Mouse (Mus musculus) thymus, postnatal 10 days (tissue): ENCODE results near the gene Ngly1.
"Not testable (repeated sequence)": the region's sequence is repeated elsewhere in the genome, so short reads cannot be mapped to it uniquely, and the experiment has no call there.

Source experiments
- DNase-seq, 2 experiments: peaks; one replicate each; pipeline ENCODE4 v3.0.0; 2021; ENCODE audit warnings: low spot score in 2 of 2

The Ngly1 gene

DNA sequence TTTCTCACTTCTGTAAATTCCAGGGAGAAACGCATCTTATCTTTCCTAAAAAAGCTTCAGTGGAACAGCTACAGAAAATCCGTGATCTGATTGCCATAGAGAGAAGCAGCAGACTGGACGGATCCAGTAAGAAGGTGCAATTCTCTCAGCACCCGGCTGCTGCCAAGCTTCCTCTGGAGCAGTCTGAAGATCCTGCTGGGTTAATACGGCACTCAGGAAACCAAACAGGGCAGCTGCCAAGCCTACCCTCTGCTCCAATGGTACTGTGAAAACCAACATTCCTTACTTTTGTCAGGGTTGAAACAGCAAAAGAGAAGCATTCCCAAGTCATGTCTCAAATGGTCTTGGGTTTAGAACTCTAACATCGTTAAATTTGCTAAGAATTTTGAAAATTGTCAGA is 11.5 kb downstream of the Ngly1 start:
- no peak for DNase-seq

DNA sequence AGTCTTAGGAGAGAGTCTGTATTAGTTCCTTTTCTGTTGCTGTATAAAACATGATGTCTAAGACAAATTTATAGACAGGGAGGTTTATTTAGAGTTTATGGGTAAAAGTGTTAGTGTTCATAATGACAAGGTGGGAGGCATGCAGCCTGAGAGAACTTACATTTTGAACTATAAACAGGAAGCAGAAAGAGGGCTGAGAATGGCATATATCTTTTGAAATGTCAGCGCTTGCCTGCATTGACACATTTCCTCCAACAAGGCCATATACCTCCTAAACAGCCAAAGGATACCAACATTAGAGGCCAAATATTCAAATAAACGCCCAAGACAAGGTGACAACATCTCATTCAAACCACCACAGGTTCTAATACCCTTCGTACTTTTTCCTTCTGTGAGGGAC is 12.8 kb downstream of the Ngly1 start:
- no peak for DNase-seq

DNA sequence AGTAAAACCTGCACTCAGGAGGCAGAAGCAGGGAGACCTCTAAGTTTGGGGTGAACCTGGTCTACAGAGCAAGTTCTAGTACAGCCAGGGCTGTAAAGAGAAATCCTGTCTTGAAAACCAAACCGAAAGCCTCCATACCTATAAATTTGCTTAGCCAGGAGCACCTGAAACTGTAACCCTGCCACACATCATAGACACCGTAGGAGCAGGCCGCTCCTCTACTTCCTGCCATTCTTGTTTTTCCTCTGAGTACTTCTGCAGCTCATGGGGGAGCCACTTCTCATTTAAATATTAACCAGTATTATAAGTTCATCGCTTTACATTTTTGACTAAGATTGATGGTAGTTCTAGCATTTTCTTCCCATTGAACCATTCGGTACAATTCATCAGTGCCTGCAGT is 17.9 kb downstream of the Ngly1 start:
- no peak for DNase-seq

DNA sequence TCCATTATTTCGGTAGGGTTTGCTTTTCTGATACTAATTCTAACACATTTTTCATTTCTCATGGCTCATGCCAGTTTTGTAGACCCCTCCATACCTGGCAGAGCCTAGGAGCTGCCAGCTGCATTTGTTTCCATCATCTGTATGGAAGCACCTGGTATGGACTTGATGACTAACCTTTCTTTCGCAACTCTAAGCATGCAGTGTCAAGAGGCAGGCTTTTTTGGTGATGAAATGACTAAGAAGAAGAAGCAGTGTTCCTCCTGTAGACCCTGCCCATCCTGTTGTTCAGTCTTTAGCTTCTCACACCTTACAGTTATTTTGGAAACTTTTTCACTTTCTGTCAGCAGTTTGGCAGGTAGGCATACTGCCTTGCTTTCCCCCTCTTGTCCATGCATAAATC is 20.7 kb downstream of the Ngly1 start:
- DNase-seq: no peak

DNA sequence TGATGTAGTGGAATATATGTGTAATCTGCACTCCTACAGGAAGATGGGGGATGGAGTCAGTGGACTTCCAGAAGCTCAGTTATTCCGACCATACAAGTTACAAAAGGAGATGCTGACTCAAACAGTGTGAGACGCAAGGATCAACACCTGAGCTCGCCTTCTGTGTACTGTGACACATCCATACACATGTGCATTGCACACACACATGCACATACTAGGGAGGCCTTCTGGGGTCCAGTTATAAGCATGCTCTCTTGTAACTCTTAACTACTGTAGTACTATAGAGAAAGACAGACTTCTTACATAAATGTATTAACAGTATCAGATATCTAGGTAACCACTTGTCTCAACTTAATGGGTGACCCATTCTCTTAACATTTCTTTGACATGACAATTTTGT is 24.6 kb downstream of the Ngly1 start:
- no peak for DNase-seq

DNA sequence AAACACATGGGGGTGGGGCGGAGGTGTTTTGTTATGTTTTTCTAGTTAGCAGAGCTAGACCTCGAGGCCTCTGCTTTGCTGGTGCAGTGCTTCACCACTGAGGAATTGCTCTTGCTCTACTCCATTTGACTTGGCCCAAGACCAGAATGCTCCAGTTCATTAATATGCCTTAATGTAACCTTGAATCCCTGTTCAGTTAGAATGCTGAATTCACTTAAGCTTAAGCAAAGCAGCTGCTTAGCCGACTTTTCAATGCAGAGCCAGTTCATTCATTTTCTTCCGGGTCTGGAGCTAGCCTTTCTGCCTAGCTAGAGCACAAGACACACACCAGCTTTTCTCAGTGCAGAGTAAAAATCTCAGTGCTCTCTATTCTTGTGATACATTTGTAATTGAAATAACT is 30.1 kb downstream of the Ngly1 start:
- no peak for DNase-seq

DNA sequence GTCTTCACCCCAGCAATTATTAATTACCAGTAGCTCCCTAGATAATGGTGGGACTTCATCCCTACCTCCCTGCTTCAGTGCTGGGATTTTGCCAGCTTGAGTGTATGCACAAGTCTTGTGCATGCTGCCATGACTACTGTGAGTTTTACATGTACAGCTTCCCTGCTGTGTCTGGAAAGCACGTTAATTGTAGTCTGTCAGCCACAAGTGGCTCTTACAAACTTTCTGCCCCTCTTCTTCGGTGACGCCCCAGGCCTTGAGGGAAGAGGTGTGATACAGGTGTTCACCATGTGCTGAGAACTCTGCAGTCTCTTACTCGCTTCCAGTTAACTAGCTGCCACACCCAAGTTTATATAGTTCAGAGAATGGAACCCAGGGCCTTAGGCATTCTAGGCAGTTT is 34.9 kb downstream of the Ngly1 start:
- no peak for DNase-seq

DNA sequence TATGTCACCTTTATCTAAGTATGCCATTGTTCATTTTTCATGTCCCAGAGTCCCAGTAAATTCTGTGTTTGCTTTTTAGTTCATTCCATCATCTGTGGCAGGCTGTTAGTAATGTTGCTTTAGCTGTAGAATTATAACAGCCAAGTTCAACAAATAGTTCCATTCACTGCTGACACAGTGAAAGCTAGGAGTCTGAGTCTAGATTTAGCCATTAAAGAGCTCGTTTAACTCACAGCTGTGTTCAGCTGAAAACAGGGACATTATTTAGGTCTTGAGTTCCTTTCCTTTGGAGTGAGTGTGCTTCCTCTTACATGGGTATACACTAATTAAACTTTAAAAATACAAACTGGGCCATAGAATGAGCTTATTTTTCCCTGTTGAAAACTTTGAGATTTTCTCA is 43.3 kb downstream of the Ngly1 start:
- no peak for DNase-seq

DNA sequence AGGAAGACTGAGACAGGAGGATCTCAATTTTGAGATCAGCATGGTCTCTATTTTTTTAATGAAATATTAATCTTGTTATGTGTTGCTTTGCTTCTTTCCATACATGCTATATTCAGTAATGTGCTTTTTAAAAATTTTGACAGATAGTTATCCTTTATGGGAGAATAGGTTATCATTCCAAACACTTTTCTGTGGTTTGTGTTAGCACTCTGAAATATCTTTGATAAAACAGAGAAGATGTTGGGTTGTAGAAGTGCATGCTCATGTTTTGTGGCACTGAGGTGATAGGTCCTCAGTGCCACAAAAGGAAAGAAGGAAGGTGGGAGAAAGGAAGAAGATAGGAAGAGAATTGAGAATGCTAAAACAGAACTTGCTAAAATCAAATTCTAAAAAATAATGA is 43.9 kb downstream of the Ngly1 start:
- no peak for DNase-seq

DNA sequence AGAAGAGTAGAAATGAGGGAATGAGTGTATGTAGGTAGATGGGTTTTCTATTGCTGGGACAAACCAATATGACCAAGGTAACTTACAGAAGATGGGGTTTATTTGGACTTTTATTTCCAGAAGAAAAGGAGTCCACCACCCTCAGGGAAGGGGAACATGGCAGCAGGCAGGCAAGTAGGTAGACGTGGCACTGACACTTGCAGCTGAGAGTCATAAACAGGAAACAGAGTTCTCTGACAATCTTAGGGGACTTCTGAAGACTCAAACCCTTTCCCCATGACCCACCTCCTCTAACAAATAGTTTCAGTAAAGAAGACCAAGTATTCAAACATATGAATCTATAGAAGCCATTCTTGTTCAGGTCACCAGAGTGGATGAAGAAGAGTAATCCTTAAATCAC is 44.8 kb downstream of the Ngly1 start:
- no peak for DNase-seq

DNA sequence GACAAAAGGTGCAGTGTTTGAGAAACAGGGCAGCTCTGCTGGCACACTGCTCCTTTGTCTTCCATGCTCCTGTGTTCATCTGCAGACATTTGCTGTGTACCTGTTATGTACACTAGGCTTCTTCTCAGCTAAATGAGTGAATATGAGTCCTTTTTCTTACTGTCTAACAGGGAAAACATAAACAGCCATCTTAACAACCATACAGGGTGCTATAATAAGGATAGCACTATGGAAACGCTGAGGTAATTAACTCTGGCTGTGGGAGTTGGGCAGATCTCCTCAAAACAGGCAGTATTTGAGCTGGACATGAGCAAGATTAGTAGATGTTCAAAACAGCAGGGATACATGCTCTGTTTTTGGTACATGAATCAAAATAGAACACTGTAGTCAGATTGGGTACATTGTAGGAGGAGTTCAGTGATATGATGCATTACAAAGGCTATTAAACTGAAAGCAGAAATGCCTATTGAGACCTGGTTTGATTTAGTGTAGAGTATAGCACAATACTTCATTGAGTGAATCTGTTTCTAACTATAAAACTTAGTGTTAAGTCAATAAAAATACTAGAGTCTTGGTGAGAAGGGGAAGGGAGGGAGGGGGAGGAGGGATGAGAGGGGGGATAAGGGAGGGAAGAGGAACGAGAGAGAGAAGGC is 47.9 kb downstream of the Ngly1 start:
- no peak for DNase-seq

DNA sequence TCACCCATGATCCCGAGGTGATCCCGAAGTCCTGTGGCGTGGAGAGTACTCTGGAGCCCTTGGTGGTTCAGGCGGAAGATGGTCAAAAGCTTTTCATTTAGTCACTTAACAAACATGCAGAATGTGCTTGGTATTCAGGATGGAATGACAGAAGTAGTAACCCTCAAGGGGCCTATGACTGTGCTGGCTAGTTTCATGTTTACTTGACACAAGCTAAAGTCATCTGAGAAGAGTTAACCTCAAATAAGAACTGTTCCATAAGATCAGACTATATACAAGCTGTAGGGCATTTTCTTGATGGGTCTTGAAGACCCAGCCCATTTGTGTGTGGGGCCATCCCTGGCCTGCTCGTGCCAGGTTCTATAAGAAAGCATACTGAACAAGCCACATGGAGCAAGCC is 52.7 kb downstream of the Ngly1 start:
- no peak for DNase-seq

DNA sequence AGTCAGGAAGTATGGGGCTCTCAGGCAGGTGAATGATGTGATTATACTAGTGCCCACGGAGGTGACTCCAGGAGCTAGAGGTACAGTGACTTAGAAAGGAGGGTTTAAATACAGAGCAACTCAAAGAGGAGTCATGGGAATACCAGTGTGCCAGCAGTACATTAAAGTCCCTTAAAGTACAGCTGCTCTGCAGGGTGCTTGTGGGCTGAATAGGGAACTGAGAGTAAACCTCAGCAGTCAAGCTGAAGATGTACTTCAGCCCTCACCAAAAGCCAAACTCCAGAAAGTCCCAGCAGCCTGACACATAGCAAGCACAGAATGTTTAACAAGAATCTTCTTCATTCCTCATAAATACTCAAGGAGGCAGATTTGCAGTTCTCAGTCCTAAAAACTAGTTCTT is 53.6 kb downstream of the Ngly1 start:
- DNase-seq: no peak

DNA sequence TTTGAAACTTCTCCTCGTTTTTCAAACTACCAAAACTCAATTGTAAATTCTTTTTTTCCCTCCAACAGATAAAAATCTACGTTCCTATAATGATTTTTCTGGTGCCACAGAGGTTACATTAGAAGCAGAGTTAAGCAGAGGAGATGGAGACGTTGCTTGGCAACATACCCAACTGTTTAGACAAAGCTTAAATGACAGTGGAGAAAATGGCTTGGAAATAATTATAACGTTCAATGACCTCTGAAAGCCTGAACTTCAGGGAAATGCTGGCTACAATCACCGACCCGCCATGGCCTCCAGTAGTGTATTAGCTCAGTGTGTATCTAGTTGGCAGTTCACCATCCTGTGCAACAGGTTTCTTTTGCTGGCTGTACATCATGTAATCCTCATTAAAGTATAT is 61.7 kb downstream of the Ngly1 start:
- DNase-seq: no peak

DNA sequence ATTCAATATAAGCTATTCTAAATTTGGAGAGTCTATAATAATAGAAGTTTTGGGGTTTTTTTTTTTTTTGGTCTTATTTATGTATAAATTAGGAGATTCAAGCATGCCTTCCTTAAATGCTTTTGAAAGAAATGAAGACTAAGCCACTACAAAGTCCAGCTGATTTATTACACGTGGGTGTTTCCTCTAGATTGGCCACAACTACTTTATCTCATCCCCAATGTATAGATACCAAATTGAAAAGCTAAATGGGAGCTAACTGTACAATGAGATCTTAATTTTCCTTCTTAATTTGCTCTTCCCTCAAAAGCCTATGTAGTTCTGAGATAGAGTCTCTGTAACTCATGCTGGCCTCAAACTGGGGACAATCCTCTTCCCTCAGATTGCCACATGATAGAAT is 63.5 kb downstream of the Ngly1 start:
- no peak for DNase-seq

DNA sequence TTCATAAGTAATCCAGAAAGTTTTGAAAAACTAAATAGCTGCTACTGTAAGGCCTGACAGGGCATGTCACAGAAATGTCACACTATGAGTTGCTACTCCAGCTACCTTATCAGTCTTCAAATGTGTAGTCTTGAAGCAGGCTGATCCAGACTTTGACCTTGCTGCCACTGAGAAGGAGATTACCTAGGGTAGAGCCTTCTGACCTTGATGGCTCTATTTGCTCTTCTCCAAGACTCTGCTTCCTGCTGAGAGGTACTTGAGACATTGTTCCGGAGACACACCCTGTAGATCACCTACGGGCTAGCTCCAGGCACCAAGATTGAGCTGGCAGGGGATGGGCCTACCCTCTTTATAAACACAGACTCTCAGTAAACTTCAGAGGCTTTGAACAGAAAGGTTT is 64.0 kb downstream of the Ngly1 start:
- DNase-seq: not testable (repeated sequence)

DNA sequence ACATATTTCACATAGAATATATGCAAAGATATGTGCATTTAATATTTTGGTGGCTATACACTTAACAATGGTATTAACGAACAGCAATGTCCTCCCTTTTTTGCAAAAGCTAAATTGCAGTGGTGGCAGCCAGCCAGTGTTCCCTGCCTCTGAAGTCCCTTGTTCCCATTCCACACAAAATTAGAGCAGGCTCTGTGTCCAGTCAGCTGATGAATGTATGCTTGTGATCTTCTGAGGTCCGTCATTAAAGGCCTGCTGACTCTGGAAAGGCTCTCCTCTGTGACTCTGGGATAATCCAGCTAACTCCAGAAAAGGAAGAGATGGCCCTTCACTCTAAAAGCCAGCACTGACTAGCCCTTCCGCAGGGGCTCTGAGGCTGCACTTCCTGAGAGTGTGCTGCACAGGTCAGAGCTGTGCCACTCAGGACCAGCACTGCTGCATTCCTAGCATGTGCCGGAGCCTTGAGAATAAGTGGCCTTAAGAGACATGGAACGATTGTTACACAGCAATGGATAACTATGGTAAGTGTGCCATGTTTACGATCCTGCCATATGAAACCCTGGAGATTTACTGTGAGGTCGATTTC is 64.9 kb downstream of the Ngly1 start:
- DNase-seq: no peak

DNA sequence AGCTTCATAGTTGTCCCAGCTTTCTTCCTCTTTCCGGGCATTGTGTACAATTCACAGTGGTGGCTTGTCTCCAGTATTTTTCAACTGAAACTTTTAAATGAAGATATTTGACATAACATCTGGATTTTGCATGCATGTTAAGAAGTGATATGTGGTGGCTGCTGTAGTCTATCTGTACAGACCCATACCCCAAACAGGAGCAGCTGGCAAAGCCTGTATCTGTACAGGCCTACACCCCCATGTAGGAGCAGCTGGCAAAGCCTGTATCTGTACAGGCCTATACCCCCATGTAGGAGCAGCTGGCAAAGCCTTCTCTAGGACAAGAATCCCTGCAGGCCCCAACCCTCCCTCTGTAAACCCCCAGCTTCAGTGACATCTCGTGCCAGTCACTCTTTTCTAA is 65.8 kb downstream of the Ngly1 start:
- DNase-seq: no peak

DNA sequence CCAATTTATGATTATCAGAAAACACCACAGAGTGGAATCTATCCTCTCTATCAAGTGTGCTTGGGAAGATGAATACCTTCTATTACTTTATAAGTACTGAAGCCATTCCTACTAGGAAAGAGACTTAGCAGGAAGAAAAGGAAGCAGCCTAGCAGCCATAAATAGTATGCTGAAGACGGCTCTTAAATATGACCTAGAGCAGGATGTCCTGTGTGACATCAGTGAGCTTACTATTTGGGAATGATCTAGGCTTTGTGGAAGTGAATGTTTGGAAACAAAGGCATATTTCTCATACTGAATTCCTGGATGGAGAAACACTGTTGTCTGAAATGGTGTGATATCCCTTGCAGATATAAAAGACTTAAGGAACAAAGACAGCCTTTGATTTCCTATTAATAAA is 67.6 kb downstream of the Ngly1 start:
- DNase-seq: no peak

DNA sequence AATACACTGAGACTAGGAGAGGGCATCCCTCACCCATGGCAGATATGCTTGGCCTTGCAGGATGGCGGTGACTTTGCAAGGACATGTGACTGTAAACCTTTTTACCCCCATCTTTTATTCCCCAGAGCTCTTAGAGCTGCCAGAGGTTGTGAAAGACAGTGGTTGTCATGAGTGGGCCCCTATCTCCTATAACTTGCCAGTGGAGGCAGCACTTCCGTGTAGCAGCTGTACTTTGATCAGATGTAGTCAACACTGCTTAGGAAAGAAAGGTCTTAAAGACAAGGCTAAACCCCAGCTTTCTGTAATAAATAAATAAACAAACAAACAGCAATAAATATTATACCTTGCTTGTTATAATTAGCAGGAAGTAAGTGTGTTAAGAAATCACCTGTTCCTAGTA is 70.7 kb downstream of the Ngly1 start:
- no peak for DNase-seq

DNA sequence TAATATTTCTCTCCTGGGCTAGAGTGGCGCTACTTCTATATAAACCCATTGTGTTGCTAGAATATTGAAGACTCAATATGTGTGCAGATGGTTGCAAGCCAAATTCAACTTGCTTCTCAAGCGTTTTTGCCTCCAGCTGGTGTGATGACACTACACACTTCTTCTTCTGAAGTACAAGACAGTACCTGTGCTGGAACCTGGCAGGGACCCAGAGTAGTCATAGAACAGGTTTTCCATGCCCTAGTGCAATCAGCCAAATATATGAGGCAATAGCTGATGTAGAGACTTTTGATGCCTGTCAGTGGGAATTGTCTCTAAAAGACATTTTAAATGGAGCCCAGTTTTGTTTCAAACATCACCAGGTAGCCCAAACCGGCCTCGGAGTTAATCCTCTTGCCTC is 75.3 kb downstream of the Ngly1 start:
- DNase-seq: no peak

DNA sequence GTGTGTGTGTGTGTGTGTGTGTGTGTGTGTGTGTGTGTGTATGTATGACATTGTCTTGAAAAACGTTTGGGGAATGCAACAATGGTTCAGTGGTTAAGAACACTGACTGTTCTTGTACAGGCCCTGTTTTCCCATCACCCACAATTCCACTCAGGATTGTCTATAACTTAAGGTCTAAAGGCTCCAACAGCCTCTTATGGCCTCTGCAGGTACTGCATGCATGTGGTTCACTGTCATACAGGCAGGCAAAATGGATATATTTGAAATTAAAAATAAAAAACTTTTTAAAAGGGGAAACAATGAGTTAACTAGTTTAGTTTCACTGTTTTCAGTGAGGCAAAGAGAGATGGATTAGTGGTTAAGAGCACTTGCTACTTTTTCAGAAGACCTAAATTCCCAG is 76.1 kb downstream of the Ngly1 start:
- no peak for DNase-seq

DNA sequence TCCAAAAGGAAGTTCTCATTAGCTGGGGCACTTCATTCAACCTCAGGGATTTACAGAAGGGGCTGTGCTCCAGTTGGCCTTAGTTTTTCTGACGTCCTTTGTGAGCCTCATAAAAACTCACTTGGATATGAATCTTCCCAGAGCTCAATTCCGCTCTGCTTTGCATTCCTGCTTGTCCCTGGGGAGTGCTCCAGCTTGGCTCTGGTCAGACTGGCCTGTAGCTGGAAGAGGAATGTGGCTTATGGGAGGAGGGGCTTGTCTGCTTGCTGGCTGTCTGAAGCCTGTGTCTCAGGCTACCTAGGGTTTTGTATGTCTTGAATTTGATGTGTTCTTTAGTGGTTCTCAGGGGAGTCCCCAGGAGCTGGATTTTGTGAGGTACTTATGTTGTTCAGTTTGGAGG is 79.5 kb downstream of the Ngly1 start:
- DNase-seq: no peak

DNA sequence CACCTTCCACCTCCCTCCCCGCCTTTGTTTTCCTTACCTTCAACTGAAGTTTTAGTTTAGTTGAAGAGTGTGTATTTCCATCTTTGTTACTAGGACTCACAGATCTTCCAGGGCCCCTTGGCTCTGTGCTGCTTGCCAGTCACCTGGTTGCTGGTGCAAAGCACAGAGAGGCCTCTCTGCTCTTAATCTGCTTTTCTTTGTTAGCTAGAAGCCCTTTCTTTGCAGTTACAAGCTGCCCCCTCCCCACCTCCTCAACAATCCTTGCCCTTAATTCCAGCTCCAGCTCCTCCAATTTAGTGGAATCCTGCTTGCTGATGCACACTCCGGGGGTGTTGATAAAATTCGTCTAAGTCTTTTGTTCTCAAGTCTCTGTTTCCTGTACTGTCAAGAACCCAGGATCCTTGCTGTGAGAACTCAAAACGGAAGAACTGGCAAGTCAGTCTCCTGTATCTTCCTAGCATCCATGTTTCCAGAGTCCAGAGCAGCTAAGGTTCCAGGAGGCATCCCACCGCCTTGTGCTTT is 79.9 kb downstream of the Ngly1 start:
- no peak for DNase-seq
